Mouse (Mus musculus) right cerebral cortex, postnatal 36 days (tissue): ENCODE data around the gene A530032D15Rik.
"Not testable (repeated sequence)": the region's sequence is repeated elsewhere in the genome, so short reads cannot be mapped to it uniquely, and the experiment has no call there.

ENCODE experiments used
- DNase-seq, 2 experiments: peaks; one replicate each; pipeline ENCODE4 v3.0.0; 2022; ENCODE audit warnings: low spot score in 2 of 2, mixed read lengths in 1 of 2

A530032D15Rik gene

DNA sequence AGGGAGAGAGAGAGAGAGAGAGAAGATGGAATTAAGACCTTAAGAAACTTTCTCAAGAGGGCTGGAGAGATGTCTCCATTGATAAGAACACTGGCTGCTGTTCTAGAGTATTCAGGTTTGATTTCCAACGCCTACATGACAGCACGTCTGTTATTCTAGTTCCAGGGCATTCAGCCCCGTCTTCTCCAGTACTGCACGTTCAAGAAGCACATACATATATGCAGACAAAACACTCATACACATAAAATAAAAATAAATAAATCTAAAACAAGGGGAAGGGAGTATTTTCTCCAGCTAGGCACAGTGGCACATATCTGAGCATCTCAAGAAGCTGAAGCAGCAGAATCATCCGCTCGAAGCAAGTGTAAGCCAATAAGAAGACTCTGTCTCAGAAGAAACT lies 73.9 kb downstream of the A530032D15Rik start:
- not testable (repeated sequence) for DNase-seq

DNA sequence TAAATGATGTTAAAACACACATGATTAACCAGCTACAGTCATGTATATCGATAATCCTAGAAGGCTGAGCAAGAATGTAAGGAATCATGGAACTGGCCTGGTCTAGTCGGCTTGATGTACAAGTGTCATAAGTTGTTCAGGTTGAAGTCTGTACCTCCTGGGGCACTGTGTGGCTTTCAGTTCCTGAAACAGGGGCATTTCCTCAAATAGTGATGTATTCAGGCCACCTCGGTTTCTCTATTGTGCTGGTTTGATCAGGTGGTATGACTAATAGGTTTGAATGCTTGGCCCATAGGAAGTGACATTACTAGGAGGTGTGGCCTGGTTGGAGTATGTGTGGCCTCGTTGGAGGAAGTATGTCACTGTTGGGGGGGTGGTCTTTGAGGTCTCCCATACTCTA lies 75.3 kb downstream of the A530032D15Rik start:
- not testable (repeated sequence) for DNase-seq

GRCm38 (mm10) chr1:85033616-85034015 lies 76.0 kb downstream of the A530032D15Rik start:
- not testable (repeated sequence) for DNase-seq
